Mouse (Mus musculus) C2C12 (cell line): ENCODE results near the gene Slc44a1. TPM values are rescaled to one million over a fixed set of nuclear protein-coding genes. Genes with fewer than 3 reads are reported as not detected.

ENCODE experiments used
- H3K27me3 ChIP-seq: one replicate; pipeline ENCODE4 v1.6.1; 2011; ENCODE audit not compliant: control insufficient read depth, insufficient read depth, insufficient read length
- H3K36me3 ChIP-seq: one replicate; pipeline ENCODE4 v1.6.1; 2011; ENCODE audit not compliant: control insufficient read depth, insufficient read depth
- H3K4me3 ChIP-seq: one replicate; pipeline ENCODE4 v1.5.1; 2011; ENCODE audit warnings: mild to moderate bottlenecking, control low read depth; ENCODE audit not compliant: poor library complexity, insufficient read depth, severe bottlenecking
- H3K79me2 ChIP-seq: one replicate; pipeline ENCODE4 v1.6.1; 2011; ENCODE audit not compliant: control insufficient read depth, insufficient read depth
- H3K79me3 ChIP-seq: one replicate; pipeline ENCODE4 v1.6.1; 2011; ENCODE audit warnings: low read depth, control low read depth
- H3ac ChIP-seq: one replicate; pipeline ENCODE3; 2011; ENCODE audit warnings: low read depth; ENCODE audit not compliant: control insufficient read depth, insufficient read length
- CEBPB ChIP-seq: IDR thresholded peaks from one replicate; pipeline ENCODE4 v1.6.1; 2011; ENCODE audit warnings: low read depth, mild to moderate bottlenecking, control low read depth, moderate library complexity
- CTCF ChIP-seq: IDR thresholded peaks from one replicate; pipeline ENCODE4 v1.5.1; 2011; ENCODE audit not compliant: control insufficient read depth, insufficient read depth, insufficient read length
- FOSL1 ChIP-seq: IDR thresholded peaks from one replicate; pipeline ENCODE4 v1.8.0; 2011; ENCODE audit warnings: mild to moderate bottlenecking, low read length; ENCODE audit not compliant: poor library complexity, insufficient read depth, severe bottlenecking
- MAX ChIP-seq: IDR thresholded peaks from one replicate; pipeline ENCODE4 v1.6.1; 2011; ENCODE audit warnings: mild to moderate bottlenecking, control low read depth
- MYOD1 ChIP-seq: IDR thresholded peaks from one replicate; pipeline ENCODE4 v1.6.1; 2011; ENCODE audit warnings: low read depth; ENCODE audit not compliant: control insufficient read depth, insufficient read length
- MYOG ChIP-seq: IDR thresholded peaks from one replicate; pipeline ENCODE4 v1.6.1; 2011; ENCODE audit not compliant: control insufficient read depth, insufficient read length; ENCODE audit errors: extremely low read depth
- USF1 ChIP-seq: IDR thresholded peaks from one replicate; pipeline ENCODE4 v1.6.1; 2011; ENCODE audit warnings: low read depth, mild to moderate bottlenecking, control low read depth, moderate library complexity
- polyA plus RNA-seq: library from polyadenylated mRNA; unstranded; fragments of >200 nt; fragmentation: generic; extraction: Trizol; gene quantifications from one replicate; pipeline ENCODE4 v1.2.1, GENCODE M21; 2012; ENCODE audit warnings: missing spikeins

The Slc44a1 gene
- polyA plus RNA-seq, 1 experiment = 27.1 TPM

DNA sequence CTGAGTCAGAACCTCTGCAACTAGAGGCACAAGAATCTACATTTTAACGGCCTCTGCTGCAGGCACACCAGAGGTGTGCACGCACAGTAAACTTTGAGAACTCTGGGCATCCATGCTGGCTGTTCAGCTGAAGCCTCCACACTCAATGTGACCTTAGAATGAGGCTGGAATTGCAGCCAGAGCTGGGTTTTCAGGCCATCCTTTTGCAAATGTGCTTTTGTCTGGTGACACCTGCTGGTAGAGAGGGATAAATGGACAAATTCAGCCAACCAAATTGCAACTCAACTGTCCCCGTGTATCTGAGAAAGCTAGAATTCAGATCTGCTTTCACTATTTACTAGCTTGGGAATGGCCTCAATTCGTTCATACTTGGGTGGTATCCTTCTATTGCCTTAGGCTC lies 154.0 kb downstream of the Slc44a1 start:
- H3ac ChIP-seq = no peak overlapping the region
- H3K79me2 ChIP-seq = no peaks in the 10 kb centered on the region
- H3K27me3 ChIP-seq = no peaks in the 10 kb centered on the region
- no peaks in the 10 kb centered on the region for H3K36me3 ChIP-seq
- H3K79me3 ChIP-seq = no peaks in the 10 kb centered on the region
- TF ChIP-seq CTCF (peak; percentile 9), MAX (no peak)
- no peak overlapping the region for H3K4me3 ChIP-seq

DNA sequence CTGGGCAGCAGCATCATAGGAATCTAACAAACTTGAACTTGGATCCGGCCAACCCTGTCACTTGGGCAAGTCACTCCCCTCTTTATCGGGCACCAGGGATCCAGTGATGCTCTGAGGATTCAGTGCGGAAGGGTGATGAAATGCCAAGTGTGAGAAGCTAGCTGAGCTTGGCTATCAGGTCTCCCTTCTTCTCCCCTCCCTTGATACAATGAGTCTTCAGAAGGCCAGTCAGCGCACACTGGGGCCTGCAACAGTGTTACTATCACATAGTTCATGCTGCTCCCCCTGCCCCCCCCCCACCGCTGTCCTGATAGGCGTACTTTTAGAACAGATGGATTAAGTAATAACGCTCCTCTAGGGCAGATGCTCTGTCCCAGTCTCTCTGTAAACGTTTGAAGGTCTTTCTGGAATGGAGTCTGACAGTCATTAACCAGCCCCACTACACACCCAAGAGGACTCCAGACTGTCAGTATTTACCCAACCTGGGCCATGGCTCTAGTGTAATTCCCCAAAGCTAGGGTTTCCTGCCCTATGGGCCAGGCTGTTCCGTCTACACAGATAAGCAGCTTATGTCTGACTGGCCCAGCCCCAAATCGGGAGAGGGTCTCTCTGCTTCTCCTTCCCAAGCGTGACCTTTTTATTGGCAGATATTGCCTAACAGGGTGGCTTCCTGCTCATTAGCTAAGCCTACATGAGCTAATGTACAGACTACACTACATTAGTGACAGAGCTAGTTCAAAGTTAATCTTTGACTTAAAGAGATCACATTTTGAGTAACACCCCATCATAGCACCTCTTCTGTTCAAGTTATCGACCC lies 155.2 kb downstream of the Slc44a1 start:
- H3K79me2 ChIP-seq = no peaks in the 10 kb centered on the region
- TF ChIP-seq CTCF (no peak), USF1 (no peak), FOSL1 (no peak), MAX (no peak), MYOD1 (no peak), MYOG (no peak), CEBPB (no peak)
- H3ac ChIP-seq = no peak overlapping the region
- no peak overlapping the region for H3K4me3 ChIP-seq
- no peaks in the 10 kb centered on the region for H3K79me3 ChIP-seq
- no peaks in the 10 kb centered on the region for H3K36me3 ChIP-seq
- no peaks in the 10 kb centered on the region for H3K27me3 ChIP-seq

DNA sequence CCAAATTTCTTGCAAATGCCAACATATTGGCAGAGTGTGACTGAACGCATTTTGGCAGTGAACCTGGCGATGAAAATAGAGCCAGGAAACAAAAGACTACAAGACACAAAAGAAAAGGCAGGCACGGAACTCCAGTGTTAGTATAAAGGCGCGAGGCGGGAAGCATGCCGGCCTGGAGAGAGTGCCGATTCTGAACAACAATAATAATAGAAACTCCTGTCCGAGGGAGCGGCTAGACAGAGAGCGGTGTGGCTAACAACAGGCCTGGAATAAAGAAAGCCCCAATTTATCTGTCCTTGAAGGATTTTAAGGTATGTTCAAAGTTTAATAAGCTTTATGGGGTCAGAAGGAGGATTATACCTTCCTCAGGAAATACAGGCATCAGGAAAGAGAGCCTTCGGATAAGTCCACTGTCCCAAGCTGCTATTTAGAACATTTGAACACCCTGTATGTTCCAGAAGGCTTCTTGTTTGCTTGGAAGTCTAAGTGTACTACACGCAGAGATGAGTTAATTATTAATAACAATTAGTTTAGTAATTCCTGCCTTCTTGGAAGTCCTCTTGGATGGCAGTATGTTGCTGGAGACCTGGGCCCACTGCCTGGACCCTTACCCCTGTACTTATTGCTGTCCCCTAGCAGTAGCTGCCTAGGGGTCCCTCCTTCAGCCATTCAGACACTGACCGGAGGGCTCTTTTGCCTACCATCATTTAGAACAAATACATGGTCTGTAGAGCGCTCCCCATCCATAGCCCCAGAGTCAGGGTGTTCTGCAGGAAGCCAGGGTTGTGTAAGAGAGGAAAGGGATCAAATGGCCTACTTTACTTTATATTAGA lies 156.1 kb downstream of the Slc44a1 start:
- Histone ChIP-seq H3K79me3 (no peaks in the 10 kb centered on the region), H3K79me2 (no peaks in the 10 kb centered on the region), H3K27me3 (no peaks in the 10 kb centered on the region), H3K36me3 (no peaks in the 10 kb centered on the region), H3ac (no peak overlapping the region), H3K4me3 (no peak overlapping the region)
- TF ChIP-seq MYOD1 = no peak
- no peak for TF ChIP-seq MYOG
- TF ChIP-seq FOSL1 = no peak
- TF ChIP-seq USF1 = no peak
- TF ChIP-seq CEBPB = no peak
- no peak for TF ChIP-seq MAX
- no peak for TF ChIP-seq CTCF

DNA sequence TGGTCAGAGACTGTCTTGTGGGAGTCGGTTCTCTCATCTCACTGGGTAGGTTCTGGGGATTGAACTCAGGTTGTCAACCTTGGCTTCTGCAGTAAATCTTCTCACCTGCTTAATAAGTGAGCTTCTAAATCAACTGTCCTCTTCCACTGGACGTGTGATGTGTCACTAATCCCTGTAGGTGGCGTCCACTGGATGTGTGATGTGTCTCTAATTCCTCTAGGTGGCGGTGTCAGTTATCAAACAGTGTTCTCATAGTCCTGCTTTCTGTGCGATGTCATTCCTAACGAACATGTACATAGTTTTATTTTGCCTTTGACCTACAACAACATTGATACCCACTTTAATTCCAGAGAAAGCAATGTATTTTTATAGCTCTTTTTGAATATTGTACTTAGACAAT lies 160.2 kb downstream of the Slc44a1 start:
- Histone ChIP-seq H3K36me3 (no peaks in the 10 kb centered on the region), H3ac (no peak overlapping the region), H3K4me3 (no peak overlapping the region), H3K79me2 (no peaks in the 10 kb centered on the region), H3K79me3 (no peaks in the 10 kb centered on the region), H3K27me3 (no peaks in the 10 kb centered on the region)
- TF ChIP-seq CTCF (peak; percentile 56), USF1 (no peak)

DNA sequence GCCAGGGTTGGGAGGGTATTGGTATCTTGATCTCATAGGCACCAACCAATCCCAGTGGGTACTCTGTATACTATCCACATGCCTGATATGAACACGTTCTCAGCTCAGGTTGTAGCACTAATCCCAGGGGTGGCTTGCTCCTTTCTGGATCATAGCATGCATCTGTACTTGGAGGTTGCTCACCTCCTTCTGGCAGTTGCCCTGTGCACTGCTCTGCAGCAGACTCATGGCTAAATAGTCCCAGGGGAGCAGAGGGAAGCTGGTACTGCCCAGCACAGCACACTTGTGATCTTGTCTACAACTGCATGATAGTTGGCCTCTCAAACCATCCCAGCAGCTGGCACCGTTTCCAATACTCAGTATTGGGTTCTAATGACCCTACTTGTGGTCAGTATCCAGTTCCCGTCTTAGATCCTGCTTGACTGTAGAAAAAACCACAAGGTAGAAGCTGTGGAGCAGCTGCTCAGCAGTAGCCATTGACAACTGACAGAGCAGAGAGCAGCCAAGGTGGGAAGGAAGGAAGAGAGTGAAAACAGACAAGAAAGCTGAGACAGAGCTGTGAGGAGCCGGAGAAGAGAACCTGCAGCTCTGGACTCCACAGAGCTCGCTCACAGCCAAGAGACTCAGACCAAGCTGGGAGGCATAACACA lies 174.5 kb downstream of the Slc44a1 start:
- Histone ChIP-seq H3K79me3 (no peaks in the 10 kb centered on the region), H3ac (no peak overlapping the region), H3K36me3 (no peaks in the 10 kb centered on the region), H3K4me3 (no peak overlapping the region), H3K79me2 (no peaks in the 10 kb centered on the region), H3K27me3 (no peaks in the 10 kb centered on the region)
- no peak for TF ChIP-seq CTCF
- TF ChIP-seq USF1 = no peak
- no peak for TF ChIP-seq MAX
- TF ChIP-seq MYOD1 = no peak
- TF ChIP-seq FOSL1 = no peak
- no peak for TF ChIP-seq CEBPB
- TF ChIP-seq MYOG = no peak
